Mouse (Mus musculus) bone marrow, adult 2 months (tissue): Measurements from ENCODE around the gene Sec14l5.

Source experiments
- CTCF ChIP-seq: fragments of 200-500 bp; IDR thresholded peaks from 2 replicates; pipeline ENCODE4 v1.5.1; 2011; ENCODE audit warnings: low read length, control low read depth; ENCODE audit not compliant: control insufficient read depth, insufficient read depth
- POLR2A ChIP-seq: fragments of 200-500 bp; IDR thresholded peaks from 2 replicates; pipeline ENCODE4 v1.6.1; 2011; ENCODE audit warnings: low read depth, mild to moderate bottlenecking, control low read depth, low read length, borderline replicate concordance; ENCODE audit not compliant: control insufficient read depth

DNA sequence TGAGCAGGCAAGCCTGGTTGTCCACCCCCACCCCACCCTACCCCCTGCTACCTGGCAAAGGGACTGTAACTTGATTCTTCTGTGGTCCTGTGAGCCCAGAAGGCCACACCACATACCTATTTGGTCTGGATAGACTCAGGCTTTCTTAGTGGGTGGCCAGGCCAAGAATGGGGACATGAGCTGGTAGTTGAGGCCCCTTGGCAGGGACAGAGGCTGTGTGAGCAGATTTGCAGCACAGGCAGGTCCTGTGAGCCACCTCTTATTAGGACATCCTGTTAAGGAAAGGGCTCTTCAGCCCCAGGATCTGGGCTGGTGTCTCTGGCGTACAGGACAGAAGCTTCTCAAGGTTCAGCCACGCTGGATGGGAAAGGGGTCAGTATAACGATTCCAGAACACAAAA, 10.2 kb downstream of the Sec14l5 start:
- no peak for TF ChIP-seq POLR2A
- TF ChIP-seq CTCF: no peak
